Mouse (Mus musculus) liver, embryonic 12.5 days (tissue): ENCODE data around the gene Gm10424. TPM values are rescaled to one million over a fixed set of nuclear protein-coding genes. Genes with fewer than 3 reads are reported as not detected.
"Not testable (repeated sequence)": the region's sequence is repeated elsewhere in the genome, so short reads cannot be mapped to it uniquely, and the experiment has no call there.

Experiments used
- ATAC-seq: fragments of 200-750 bp; cut with Nextera tagmentation; 2 replicates; pipeline ENCODE4 v1.8.0; 2017; ENCODE audit warnings: moderate number of reproducible peaks, mild to moderate bottlenecking, moderate library complexity
- H3K27ac ChIP-seq: fragments of 300-500 bp; sonication (generic); 2 replicates; pipeline ENCODE4 v1.5.1; 2016; ENCODE audit warnings: mild to moderate bottlenecking
- H3K27me3 ChIP-seq: fragments of 300-500 bp; sonication (generic); replicated peaks from 2 replicates; pipeline ENCODE4 v1.6.1; 2016; ENCODE audit warnings: mild to moderate bottlenecking, moderate library complexity
- H3K36me3 ChIP-seq: fragments of 300-500 bp; sonication (generic); 2 replicates; pipeline ENCODE4 v1.6.1; 2016; ENCODE audit warnings: mild to moderate bottlenecking, moderate library complexity
- H3K4me1 ChIP-seq: fragments of 300-500 bp; sonication (generic); 2 replicates; pipeline ENCODE4 v1.6.1; 2016
- H3K4me2 ChIP-seq: fragments of 300-500 bp; sonication (generic); 2 replicates; pipeline ENCODE4 v1.6.1; 2016; ENCODE audit warnings: mild to moderate bottlenecking, moderate library complexity
- H3K4me3 ChIP-seq: fragments of 300-500 bp; sonication (generic); 2 replicates; pipeline ENCODE4 v1.5.1; 2016; ENCODE audit warnings: mild to moderate bottlenecking, moderate library complexity
- H3K9ac ChIP-seq: fragments of 300-500 bp; sonication (generic); 2 replicates; pipeline ENCODE4 v1.6.1; 2016; ENCODE audit warnings: mild to moderate bottlenecking, moderate library complexity
- H3K9me3 ChIP-seq: fragments of 300-500 bp; sonication (generic); replicated peaks from 2 replicates; pipeline ENCODE4 v1.6.1; 2016; ENCODE audit warnings: mild to moderate bottlenecking, moderate library complexity
- WGBS: fragments of 180-500 bp; shearing (Covaris S2); methylation state at CpG from one replicate; pipeline ENCODE4 v1.1.7; 2016; ENCODE audit not compliant: insufficient replicate concordance; 5-methylcytosine and 5-hydroxymethylcytosine counted together
- polyA plus RNA-seq: library from polyadenylated mRNA; unstranded; fragments of >200 nt; fragmentation: Nextera tagmentation; extraction: Ambion mirVana; gene quantifications from 2 replicates; pipeline ENCODE4 v1.2.1, GENCODE M21; 2016

The Gm10424 gene
- not detected in 2 replicates for polyA plus RNA-seq

DNA sequence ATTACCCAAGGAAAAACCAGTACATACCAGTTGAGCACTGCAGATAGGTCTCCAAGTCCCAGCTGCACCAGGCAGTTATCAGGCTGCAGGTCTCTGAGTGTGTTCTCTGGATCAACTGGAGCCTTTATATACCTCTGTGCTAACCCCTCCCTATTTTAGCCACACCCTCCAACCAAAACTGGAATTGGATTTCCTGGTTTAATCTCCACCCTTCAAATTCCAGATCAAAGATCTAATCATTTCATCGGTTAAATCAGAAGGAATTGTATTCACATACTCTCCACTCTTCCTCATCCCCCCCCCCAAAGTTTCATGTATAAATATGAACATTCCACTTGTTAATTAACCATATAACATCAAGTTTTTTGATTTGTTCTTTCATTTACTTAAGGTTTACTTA lies at the start of gene Gm10424:
Gene Gm10424, minus strand, starts transcription at position 101 of the 400 bp plus-strand sequence.
- not testable (repeated sequence) for H3K9ac ChIP-seq, H3K27ac ChIP-seq, H3K4me2 ChIP-seq, H3K27me3 ChIP-seq, H3K36me3 ChIP-seq, H3K4me1 ChIP-seq, ATAC-seq, H3K9me3 ChIP-seq, H3K4me3 ChIP-seq
- WGBS: no CpG with 5 or more reads among the region's 1 CpGs

DNA sequence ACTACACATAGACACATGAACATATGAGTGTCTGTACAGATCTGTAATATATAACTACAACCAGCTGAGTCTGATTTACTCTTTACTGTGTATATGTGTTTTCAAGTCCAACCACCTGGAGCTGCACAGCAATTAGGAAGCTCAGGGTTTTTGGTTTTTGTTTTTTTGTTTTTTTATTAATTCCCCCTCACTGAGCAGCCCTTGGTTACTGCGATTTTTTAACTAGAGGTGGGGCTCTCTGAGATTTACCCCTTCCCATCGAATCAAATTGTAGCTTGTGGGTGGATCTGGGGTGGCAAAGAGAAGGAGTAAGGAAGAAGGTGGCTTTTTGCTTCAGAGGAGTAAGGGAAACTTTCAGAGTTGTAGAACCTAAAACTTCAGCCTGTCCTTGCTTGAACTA lies 33.0 kb upstream of the Gm10424 start, which contains the start of gene Gm3259:
Gene Gm3259, plus strand, starts transcription at position 301 of the 400 bp plus-strand sequence.
- H3K4me2 ChIP-seq, H3K9ac ChIP-seq, H3K27me3 ChIP-seq, ATAC-seq, H3K27ac ChIP-seq, H3K4me3 ChIP-seq, H3K36me3 ChIP-seq, H3K9me3 ChIP-seq, H3K4me1 ChIP-seq: not testable (repeated sequence)
- WGBS: 33% methylated on average over 2 of the region's 2 CpGs

Other genes with a start within 250 kb of the Gm10424 start
- gene Gm7942, start 165.8 kb downstream of the Gm10424 start, polyA plus RNA-seq: not detected in 2 replicates
- gene Gm16513, start 90.1 kb downstream of the Gm10424 start, polyA plus RNA-seq: not detected in 2 replicates
- not detected in 2 replicates for gene Gm3259, start 33.1 kb upstream of the Gm10424 start, polyA plus RNA-seq
- gene D5Ertd577e, start 184.0 kb upstream of the Gm10424 start, polyA plus RNA-seq: not detected in 2 replicates
- not detected in 2 replicates for gene Gm3286, start 238.0 kb upstream of the Gm10424 start, polyA plus RNA-seq